Mouse (Mus musculus) lung, adult 2 months (tissue): Measurements from ENCODE around the gene Rmdn2.

Source experiments
- CTCF ChIP-seq: fragments of 200-500 bp; IDR thresholded peaks from 2 replicates; pipeline ENCODE4 v1.5.1; 2011; ENCODE audit warnings: mild to moderate bottlenecking, low read length, control low read depth; ENCODE audit not compliant: insufficient read depth
- POLR2A ChIP-seq: fragments of 200-500 bp; IDR thresholded peaks from 2 replicates; pipeline ENCODE4 v1.6.1; 2011; ENCODE audit warnings: low read depth, mild to moderate bottlenecking, control low read depth, low read length, borderline replicate concordance; ENCODE audit errors: extremely low read depth

GRCm38 (mm10) chr17:79565241-79565961 lies 46.3 kb upstream of the Rmdn2 start:
- TF ChIP-seq POLR2A (no peak), CTCF (no peak)
